Mouse (Mus musculus): ENCODE results near the gene Ccdc134.
"Not testable (repeated sequence)": the region's sequence is repeated elsewhere in the genome, so short reads cannot be mapped to it uniquely, and the experiment has no call there.

Ccdc134 gene

DNA sequence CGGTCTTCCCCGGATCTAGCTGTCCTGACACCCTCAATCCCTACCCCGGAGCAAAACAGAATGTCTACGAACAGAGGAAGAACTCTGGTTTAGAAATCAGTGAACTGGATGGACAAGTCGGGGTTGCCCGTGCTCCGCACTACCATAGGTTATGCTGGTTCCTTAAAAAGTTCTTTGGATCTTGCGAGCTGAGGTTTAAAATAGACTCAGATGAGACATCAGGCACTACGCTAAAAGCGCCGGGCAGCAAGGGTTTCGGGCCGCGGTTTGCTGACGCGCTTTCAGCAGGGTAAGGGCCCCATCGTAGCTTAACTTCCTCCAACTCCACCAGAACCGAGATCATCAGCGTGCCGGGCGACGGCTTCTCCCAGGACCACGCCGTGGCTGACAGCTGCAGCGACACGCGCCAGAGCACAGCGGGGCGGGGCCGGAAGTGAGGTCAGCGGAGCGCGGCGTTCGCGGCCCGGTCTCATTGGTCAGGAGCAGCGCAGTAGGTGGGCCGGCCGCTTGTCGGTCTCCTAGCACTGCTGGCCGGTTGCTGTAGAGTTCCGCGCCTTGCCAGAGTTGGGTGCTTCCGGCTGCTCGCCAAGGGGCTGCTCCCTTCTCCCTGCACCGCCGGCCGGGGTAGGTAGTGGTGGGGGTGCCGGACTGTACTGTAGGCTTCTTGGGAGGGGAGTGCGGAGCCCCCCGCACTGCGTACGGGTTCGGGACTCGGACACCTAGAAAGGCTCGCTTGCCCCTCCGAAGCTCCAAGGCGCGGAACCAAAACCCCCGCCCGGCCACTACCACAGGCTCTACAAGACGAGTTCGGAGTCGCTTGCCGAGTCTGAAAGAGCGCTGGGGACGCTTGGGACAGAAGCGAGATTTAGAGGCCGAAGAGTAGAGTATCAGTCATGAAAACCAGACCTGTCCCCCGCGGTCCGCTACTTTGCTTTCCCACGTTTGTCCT is at the start of gene Ccdc134:
Gene Ccdc134 (plus strand): TSS at position 497 of the 949 bp plus-strand sequence.
- in situ Hi-C loops (cut with MboI; ENCODE audit: low sequenced_read_pairs), result no loop called here

DNA sequence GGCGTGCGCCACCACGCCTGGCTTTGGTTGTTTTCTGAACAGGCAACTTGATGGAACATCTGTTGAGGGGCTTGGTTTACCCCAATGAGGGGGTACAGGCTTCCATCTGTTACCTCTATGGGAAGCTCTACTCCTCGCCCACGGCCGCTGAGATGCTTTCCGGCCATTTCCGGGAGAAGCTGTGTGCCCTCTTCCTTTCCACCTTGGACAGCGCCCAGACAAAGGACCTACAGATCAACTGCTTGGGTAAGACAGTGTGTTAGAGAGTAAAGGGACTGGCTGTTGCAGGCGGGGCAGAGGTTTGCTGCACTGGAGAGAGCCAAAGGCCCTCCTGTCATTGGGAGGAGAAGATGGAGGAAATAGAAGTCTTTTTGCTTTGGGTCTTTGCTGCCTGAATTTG is 47.8 kb upstream of the Ccdc134 start:
- in situ Hi-C loops (cut with MboI; ENCODE audit: low sequenced_read_pairs), result no loop called here

- in situ Hi-C loops (cut with MboI; ENCODE audit: low sequenced_read_pairs), result no loop called here
Measured at GRCm38 (mm10) chr15:82081161-82081560, 46.6 kb upstream of the Ccdc134 start.

DNA sequence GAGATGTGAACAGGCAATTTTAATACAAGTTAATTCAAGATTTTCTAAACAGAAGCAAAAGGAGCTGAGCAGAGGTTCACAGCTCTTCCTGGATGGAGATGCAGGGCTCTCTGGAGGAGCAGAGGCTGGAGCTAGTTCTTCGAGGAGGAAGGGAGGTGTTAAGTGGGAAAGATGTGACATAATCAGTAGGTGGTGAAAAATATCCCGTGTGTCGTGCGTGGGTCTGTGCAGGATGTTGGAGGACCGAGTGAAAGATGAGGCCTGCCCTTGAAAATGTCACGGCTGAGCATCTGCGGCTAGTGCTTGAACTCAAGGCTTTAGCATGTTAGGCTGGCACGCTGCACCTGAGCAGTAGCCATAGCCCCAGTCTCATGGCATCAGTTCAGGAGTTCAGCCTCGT is 42.1 kb upstream of the Ccdc134 start:
- in situ Hi-C loops (cut with MboI; ENCODE audit: low sequenced_read_pairs), result no loop called here

GRCm38 (mm10) chr15:82086131-82086530 is 41.6 kb upstream of the Ccdc134 start:
- in situ Hi-C loops (cut with MboI; ENCODE audit: low sequenced_read_pairs), result no loop called here

DNA sequence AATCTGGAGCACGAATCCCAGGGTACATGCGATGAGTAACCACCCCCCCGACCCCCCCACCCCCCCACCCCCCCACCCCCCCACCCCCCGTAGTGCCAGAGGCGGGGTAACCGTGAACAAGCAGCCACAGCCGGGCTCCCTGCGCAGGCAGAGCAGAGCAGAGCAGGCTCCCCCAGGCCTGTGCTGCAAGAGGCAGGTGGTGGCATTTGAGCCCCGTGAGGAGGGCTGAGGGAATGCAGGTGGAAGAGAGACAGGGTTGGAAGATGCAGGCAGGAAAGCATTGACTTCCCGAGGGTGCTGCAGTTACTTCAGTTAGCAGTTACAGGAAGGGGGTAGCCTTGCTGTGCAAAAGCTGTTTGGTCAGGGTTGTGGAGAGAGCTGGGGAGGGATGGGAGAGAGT is 40.5 kb upstream of the Ccdc134 start:
- in situ Hi-C loops (cut with MboI; ENCODE audit: low sequenced_read_pairs), result no loop called here

DNA sequence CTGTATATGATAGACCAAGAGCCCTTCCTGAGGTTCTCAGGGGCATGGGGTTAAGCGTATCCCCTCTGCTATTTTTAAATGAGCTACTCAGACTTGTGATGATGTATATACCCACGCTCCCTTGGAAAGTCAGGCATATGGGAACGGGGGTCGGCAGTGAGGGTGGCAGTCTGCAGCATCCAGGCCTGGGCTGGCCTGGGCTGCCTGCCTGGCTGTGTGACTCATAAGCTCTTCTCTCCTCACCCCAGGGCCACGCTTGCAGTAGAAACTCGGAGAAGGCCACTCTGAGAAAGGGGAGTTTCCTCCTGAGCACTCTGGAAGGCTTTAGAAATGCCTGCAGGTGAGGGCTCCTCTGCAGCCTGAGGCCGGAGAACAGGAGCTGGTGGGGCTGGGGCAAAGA is 36.7 kb upstream of the Ccdc134 start:
- in situ Hi-C loops (cut with MboI; ENCODE audit: low sequenced_read_pairs), result no loop called here

- in situ Hi-C loops (cut with MboI; ENCODE audit: low sequenced_read_pairs), result no loop called here
Measured at GRCm38 (mm10) chr15:82106953-82107555, 20.7 kb upstream of the Ccdc134 start.

- in situ Hi-C loops (cut with MboI; ENCODE audit: low sequenced_read_pairs), result no loop called here
Measured at GRCm38 (mm10) chr15:82120544-82120943, 7.2 kb upstream of the Ccdc134 start.

- in situ Hi-C loops (cut with MboI; ENCODE audit: low sequenced_read_pairs), result not testable (repeated sequence)
Measured at GRCm38 (mm10) chr15:82126690-82127089, 1.0 kb upstream of the Ccdc134 start.

DNA sequence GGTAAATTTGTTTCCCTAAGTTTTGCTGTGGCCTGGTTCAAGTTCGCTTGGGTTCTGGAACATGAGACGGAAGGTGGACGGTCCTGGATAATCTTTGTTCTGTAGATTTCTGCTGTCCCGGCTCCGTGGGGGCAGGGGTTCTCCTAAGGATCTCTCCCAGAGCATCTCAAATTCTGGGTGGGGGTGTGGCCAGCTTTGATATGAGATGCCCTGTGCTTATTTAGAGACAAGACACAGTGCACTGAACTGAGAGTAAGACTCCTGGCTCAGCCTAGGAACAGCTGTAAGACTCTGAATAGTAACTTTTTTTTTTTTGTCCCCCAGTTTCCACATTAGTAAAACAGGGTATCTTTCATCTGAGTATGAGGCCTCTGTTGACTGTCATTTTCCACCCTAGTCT is 676 bp downstream of the Ccdc134 start:
- in situ Hi-C loops (cut with MboI; ENCODE audit: low sequenced_read_pairs), result no loop called here

- in situ Hi-C loops (cut with MboI; ENCODE audit: low sequenced_read_pairs), result no loop called here
Measured at GRCm38 (mm10) chr15:82130599-82130998, 2.9 kb downstream of the Ccdc134 start.

- in situ Hi-C loops (cut with MboI; ENCODE audit: low sequenced_read_pairs), result no loop called here
Measured at GRCm38 (mm10) chr15:82135372-82135771, 7.7 kb downstream of the Ccdc134 start.

GRCm38 (mm10) chr15:82138565-82138964 is 10.8 kb downstream of the Ccdc134 start:
- in situ Hi-C loops (cut with MboI; ENCODE audit: low sequenced_read_pairs), result no loop called here

GRCm38 (mm10) chr15:82139196-82139595 is 11.5 kb downstream of the Ccdc134 start:
- in situ Hi-C loops (cut with MboI; ENCODE audit: low sequenced_read_pairs), result no loop called here

- in situ Hi-C loops (cut with MboI; ENCODE audit: low sequenced_read_pairs), result loop anchor here (5.0 kb wide), 1 partner anchor 97 kb away; no protein-coding TSS in a partner anchor
Measured at GRCm38 (mm10) chr15:82140355-82140754, 12.6 kb downstream of the Ccdc134 start.

DNA sequence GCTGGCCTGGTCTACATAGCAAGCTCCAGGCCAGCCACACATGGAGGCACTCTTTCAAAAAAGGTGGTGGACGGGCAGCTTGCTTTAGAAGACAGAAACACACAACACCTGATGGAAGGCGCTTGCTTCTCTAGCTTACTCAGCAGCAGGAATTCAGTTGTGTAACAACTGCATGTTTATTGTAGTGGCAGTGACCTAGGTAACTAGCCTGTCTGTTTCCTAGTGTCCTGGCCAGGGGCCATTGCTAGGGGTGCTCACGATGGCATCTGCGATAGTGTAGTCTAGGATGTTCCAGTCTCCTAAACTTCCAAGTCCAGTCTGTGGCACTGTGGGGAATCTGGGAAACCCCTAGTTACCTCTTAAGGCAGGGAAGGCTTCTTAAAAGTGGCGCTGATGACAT is 16.4 kb downstream of the Ccdc134 start:
- in situ Hi-C loops (cut with MboI; ENCODE audit: low sequenced_read_pairs), result loop anchor here (5.0 kb wide), 1 partner anchor 93 kb away; no protein-coding TSS in a partner anchor

DNA sequence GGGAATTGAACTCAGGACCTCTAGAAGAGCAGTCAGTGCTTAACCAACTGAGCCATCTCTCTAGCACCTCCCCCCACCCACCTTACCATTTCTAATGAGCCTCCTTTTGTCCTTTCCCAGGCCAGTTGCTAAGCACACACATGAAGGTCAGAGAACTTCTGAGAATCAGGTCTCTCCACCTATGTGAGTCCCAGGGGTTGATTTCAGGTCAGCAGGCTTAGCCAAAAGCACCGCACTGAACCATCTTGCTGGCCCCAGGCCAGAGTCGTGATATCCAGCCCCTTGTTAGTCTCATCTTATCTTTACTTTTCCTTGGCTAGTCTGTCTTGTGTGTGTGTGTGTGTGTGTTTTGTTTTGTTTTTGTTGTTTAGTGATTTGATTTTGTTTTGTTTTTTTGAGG is 17.7 kb downstream of the Ccdc134 start:
- in situ Hi-C loops (cut with MboI; ENCODE audit: low sequenced_read_pairs), result no loop called here

DNA sequence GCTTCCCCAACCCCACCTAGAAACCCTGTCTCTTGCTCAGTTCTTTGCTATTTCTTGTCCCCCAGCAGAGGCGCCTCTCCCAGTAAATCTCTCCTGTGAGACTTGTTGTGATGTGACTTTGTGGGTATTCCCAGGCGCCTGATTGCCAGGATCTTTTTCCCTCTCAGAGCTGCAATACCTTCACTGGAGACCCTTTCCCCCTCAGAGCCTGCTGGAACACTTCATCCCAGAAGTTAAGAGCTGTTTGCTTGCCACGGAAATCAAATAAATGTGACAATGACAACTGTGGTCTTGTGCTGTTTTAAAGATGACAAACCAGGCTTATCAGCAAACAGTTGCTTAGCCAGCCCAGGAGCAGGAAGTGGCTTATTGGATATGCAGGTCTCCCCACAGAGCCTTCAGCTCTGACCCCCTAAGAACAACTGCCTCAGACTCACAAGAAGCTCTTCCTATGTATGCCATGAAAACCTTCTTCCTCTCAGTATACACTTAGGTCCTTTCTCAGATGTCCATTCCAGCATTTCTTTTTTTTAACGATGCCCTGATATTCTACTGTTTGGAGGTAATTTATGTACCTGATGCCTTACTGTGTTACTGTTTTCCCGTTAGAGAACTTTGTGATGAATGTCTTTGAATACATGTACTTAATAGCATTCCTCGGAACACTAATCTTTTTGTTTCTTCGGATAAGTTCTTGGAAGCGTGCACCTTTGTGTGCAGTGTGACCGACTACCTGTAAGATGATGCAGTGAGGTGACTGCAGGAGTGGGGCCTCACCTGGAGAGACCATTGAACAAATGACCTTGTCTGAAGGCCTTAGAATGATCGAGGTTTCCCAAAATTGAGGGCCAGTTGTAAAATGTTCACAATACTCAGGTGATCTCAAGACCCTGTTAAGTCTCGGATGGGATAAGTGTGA is 18.4 kb downstream of the Ccdc134 start:
- in situ Hi-C loops (cut with MboI; ENCODE audit: low sequenced_read_pairs), result no loop called here

DNA sequence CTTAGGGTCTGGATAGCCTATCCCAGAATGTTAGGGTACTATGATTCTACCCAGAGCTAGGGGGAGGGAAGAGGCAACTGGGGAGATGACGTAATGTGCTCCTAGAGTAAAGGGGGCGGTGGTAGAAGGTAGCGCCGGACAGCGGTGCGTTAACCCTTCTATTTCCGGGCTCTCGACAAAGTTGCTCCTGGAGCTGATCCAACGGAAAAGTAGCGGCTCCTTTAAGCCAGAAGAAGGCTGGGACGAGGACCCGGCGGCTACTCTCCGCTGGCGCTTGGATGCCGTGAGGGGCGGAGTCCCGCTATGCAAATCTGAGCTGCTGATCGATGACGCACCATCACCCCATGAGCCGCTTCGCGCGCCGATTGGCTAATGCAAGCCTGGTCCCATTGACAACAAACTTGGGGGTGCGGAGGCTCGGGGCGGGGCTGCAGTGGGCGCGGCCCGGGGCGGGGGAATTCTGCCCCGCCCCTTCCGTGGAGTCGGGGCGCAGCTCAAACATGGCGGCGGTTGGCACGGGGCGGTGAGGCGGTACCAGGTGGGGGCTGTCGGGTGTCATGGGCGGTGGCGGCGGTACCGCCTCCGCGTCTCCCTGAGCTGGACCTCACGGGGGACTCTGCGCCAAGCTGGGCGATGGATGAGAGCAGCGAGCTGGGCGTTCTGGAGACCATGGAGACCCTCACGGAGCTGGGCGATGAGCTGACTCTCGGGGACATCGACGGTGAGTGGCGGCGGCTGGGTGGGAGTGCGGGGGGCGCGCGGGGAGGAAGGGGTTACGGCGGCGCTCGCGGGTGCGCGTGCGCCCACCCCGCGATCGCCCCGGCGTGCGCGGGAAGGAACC is 19.3 kb downstream of the Ccdc134 start, which contains the start of gene Srebf2:
Gene Srebf2 (plus strand): TSS at position 412 of the 841 bp plus-strand sequence.
- in situ Hi-C loops (cut with MboI; ENCODE audit: low sequenced_read_pairs), result no loop called here
